Comparison of ENCODE assay signal across 19 mouse cellular contexts in the genomic region with DNA sequence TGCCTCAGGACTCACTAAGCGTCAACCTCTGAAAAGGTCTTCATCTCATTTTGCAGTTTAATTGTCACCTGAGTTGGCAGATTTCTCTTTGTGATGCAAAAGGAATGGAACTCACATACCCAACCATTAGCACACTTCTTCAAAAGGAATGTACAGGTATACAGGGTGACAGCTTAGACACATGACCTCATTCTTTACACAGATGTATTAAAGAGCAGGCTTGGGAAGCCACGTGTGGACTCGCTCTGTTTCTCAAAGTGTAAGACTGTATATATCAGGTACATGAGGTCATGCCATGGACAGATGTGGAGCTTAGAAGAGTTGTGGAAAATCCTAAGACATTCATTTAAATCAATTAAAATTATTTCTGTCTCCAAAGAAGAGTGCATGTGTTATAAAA.
DNase-seq lines count a peak whose midpoint lies in the region; ATAC-seq and TF ChIP-seq lines count a peak whose summit lies in the region.
"Had no signal": no experiment of that assay in that cellular context is flagged by ENCODE, and none has a peak within 500 bp of the region (broad histone marks: within the 10 kb centered on the region; RNA-seq: fewer than 3 reads in every experiment).

No protein-coding gene starts in this region.

- 84% methylated on average over 3 of the region's 3 CpGs for WGBS in midbrain, embryonic 12.5 days
- WGBS in midbrain, embryonic 14.5 days = 79% methylated on average over 3 of the region's 3 CpGs
- WGBS in midbrain, embryonic 16.5 days = 83% methylated on average over 3 of the region's 3 CpGs
- 77% methylated on average over 3 of the region's 3 CpGs for WGBS in midbrain, embryonic 13.5 days

- peak overlapping the region; percentile 28 for H3K27ac ChIP-seq in layer of hippocampus, adult 2 months
- no peak overlapping the region for H3K27ac ChIP-seq in midbrain, embryonic 12.5 days (replicated peaks)
- no peak overlapping the region for H3K27ac ChIP-seq in midbrain, embryonic 14.5 days (replicated peaks; ENCODE audit: low read depth, low read length)
- H3K27ac ChIP-seq in midbrain, embryonic 16.5 days (ENCODE audit: low read length) = no peak overlapping the region
- H3K27ac ChIP-seq in midbrain, embryonic 13.5 days = no peak overlapping the region
- H3K27ac ChIP-seq: embryonic facial prominence, embryonic 13.5 days; embryonic facial prominence, embryonic 15.5 days; forebrain, embryonic 10.5 days; forebrain, embryonic 13.5 days had no signal

- no peak overlapping the region for H3K4me3 ChIP-seq in layer of hippocampus, adult 2 months
- H3K4me3 ChIP-seq in midbrain, embryonic 12.5 days = no peak overlapping the region
- no peak overlapping the region for H3K4me3 ChIP-seq in midbrain, embryonic 14.5 days (replicated peaks; ENCODE audit: low read depth, low read length)
- no peak overlapping the region for H3K4me3 ChIP-seq in midbrain, embryonic 16.5 days (ENCODE audit: low read depth, low read length)
- H3K4me3 ChIP-seq in midbrain, embryonic 13.5 days (replicated peaks) = no peak overlapping the region
- H3K4me3 ChIP-seq: embryonic facial prominence, embryonic 13.5 days; embryonic facial prominence, embryonic 15.5 days; erythroblast, embryonic 14.5 days; forebrain, embryonic 10.5 days; forebrain, embryonic 13.5 days had no signal

- H3K9ac ChIP-seq in midbrain, embryonic 12.5 days (replicated peaks) = no peak overlapping the region
- no peak overlapping the region for H3K9ac ChIP-seq in midbrain, embryonic 14.5 days (replicated peaks; ENCODE audit: low read length)
- no peak overlapping the region for H3K9ac ChIP-seq in midbrain, embryonic 16.5 days (ENCODE audit: low read depth, low read length)
- no peak overlapping the region for H3K9ac ChIP-seq in midbrain, embryonic 13.5 days (replicated peaks)
- H3K9ac ChIP-seq: embryonic facial prominence, embryonic 13.5 days; embryonic facial prominence, embryonic 15.5 days; forebrain, embryonic 13.5 days had no signal

- no peak for TF ChIP-seq CTCF in layer of hippocampus, adult 2 months (conservative IDR thresholded peaks at IDR 0.05)

- H3K9me3 ChIP-seq in midbrain, embryonic 12.5 days = no peaks in the 10 kb centered on the region
- no peaks in the 10 kb centered on the region for H3K9me3 ChIP-seq in midbrain, embryonic 14.5 days (ENCODE audit: control insufficient read depth, low read length)
- no peaks in the 10 kb centered on the region for H3K9me3 ChIP-seq in midbrain, embryonic 16.5 days (replicated peaks; ENCODE audit: control insufficient read depth, low read length, poor library complexity, severe bottlenecking)
- H3K9me3 ChIP-seq in midbrain, embryonic 13.5 days = no peaks in the 10 kb centered on the region
- H3K9me3 ChIP-seq: embryonic facial prominence, embryonic 13.5 days; embryonic facial prominence, embryonic 15.5 days; forebrain, embryonic 10.5 days; forebrain, embryonic 13.5 days had no signal

- H3K36me3 ChIP-seq in midbrain, embryonic 12.5 days = no peaks in the 10 kb centered on the region
- H3K36me3 ChIP-seq in midbrain, embryonic 14.5 days (ENCODE audit: control insufficient read depth, insufficient read depth, low read length) = no peaks in the 10 kb centered on the region
- no peaks in the 10 kb centered on the region for H3K36me3 ChIP-seq in midbrain, embryonic 16.5 days (ENCODE audit: control insufficient read depth, insufficient read depth, low read length)
- no peaks in the 10 kb centered on the region for H3K36me3 ChIP-seq in midbrain, embryonic 13.5 days
- H3K36me3 ChIP-seq: embryonic facial prominence, embryonic 13.5 days; embryonic facial prominence, embryonic 15.5 days; forebrain, embryonic 10.5 days had no signal

- DNase-seq in layer of hippocampus, adult 2 months (ENCODE audit: low spot score in 2 of 2) = no peak
- no peak for DNase-seq in layer of hippocampus, postnatal 14 days (ENCODE audit: low spot score in 2 of 2)
- no peak for DNase-seq in midbrain, embryonic 14.5 days
- DNase-seq: adrenal gland, adult 2 months; adrenal gland, postnatal 10 days; adrenal gland, postnatal 25 days; cerebellum, adult 11 months; cerebellum, adult 8-10 months; cerebellum, adult 9-11 months; embryo, embryonic 11 days had no signal

- no peak overlapping the region for H3K4me2 ChIP-seq in midbrain, embryonic 12.5 days (replicated peaks)
- H3K4me2 ChIP-seq in midbrain, embryonic 14.5 days (ENCODE audit: low read length) = no peak overlapping the region
- H3K4me2 ChIP-seq in midbrain, embryonic 16.5 days (ENCODE audit: low read length) = no peak overlapping the region
- no peak overlapping the region for H3K4me2 ChIP-seq in midbrain, embryonic 13.5 days (replicated peaks)
- H3K4me2 ChIP-seq: embryonic facial prominence, embryonic 13.5 days; embryonic facial prominence, embryonic 15.5 days; forebrain, embryonic 13.5 days had no signal

- H3K27me3 ChIP-seq in midbrain, embryonic 12.5 days = no peaks in the 10 kb centered on the region
- no peaks in the 10 kb centered on the region for H3K27me3 ChIP-seq in midbrain, embryonic 14.5 days (ENCODE audit: control insufficient read depth, insufficient read depth, low read length)
- H3K27me3 ChIP-seq in midbrain, embryonic 16.5 days (ENCODE audit: control insufficient read depth, insufficient read depth, low read depth, low read length) = no peaks in the 10 kb centered on the region
- H3K27me3 ChIP-seq in midbrain, embryonic 13.5 days = no peaks in the 10 kb centered on the region
- H3K27me3 ChIP-seq: embryonic facial prominence, embryonic 13.5 days; embryonic facial prominence, embryonic 15.5 days; forebrain, embryonic 13.5 days had no signal

- ATAC-seq in midbrain, embryonic 12.5 days (ENCODE audit: low FRiP score, low read depth) = 0 out of 2 replicates have a peak, but pooled peaks have one; percentile 38
- no peak for ATAC-seq in midbrain, embryonic 14.5 days (ENCODE audit: low FRiP score, low TSS enrichment)
- ATAC-seq in midbrain, embryonic 16.5 days = peak; percentile 54; the same call in 1 of the 2 replicates
- no peak for ATAC-seq in midbrain, embryonic 13.5 days
- ATAC-seq: forebrain, embryonic 13.5 days; forebrain, embryonic 16.5 days had no signal

- H3K4me1 ChIP-seq in midbrain, embryonic 12.5 days = no peaks in the 10 kb centered on the region
- H3K4me1 ChIP-seq in midbrain, embryonic 14.5 days (ENCODE audit: control insufficient read depth, insufficient read depth, low read length) = no peaks in the 10 kb centered on the region
- no peaks in the 10 kb centered on the region for H3K4me1 ChIP-seq in midbrain, embryonic 16.5 days (ENCODE audit: control insufficient read depth, insufficient read depth, low read length)
- H3K4me1 ChIP-seq in midbrain, embryonic 13.5 days (replicated peaks) = no peaks in the 10 kb centered on the region

Comparison
In these comparisons a context has a peak if more than half of its experiments do, and no peak if none do; other contexts are left out.
1. ATAC-seq: peak in midbrain, embryonic 12.5 days (single experiment) and midbrain, embryonic 16.5 days (single experiment); none in midbrain, embryonic 14.5 days (single experiment) and midbrain, embryonic 13.5 days (single experiment).